Mouse (Mus musculus) intestine, embryonic 14.5 days (tissue): ENCODE measurements around the gene Sik1. TPM values are rescaled to one million over a fixed set of nuclear protein-coding genes. Genes with fewer than 3 reads are reported as not detected.

Experiments used
- ATAC-seq: fragments of 200-750 bp; cut with Nextera tagmentation; replicated peaks from 2 replicates; pipeline ENCODE4 v1.8.0; 2017; ENCODE audit warnings: low read depth, moderate number of reproducible peaks, moderate TSS enrichment, moderate library complexity; ENCODE audit not compliant: low FRiP score, low TSS enrichment
- DNase-seq: peaks from one replicate; pipeline ENCODE4 v3.0.0-alpha.2; 2018; ENCODE audit warnings: low spot score
- H3K27ac ChIP-seq: fragments of 300-500 bp; sonication (generic); 2 replicates; pipeline ENCODE4 v1.5.1; 2014; ENCODE audit warnings: low read depth, mild to moderate bottlenecking, control low read depth
- H3K27me3 ChIP-seq: fragments of 300-500 bp; sonication (generic); replicated peaks from 2 replicates; pipeline ENCODE4 v1.6.1; 2014; ENCODE audit warnings: low read length, control low read depth; ENCODE audit not compliant: control insufficient read depth, insufficient read depth
- H3K36me3 ChIP-seq: fragments of 300-500 bp; sonication (generic); 2 replicates; pipeline ENCODE4 v1.6.1; 2014; ENCODE audit warnings: low read length, control low read depth; ENCODE audit not compliant: control insufficient read depth, insufficient read depth
- H3K4me1 ChIP-seq: fragments of 300-500 bp; sonication (generic); replicated peaks from 2 replicates; pipeline ENCODE4 v1.6.1; 2014; ENCODE audit warnings: low read length, control low read depth, mixed read lengths; ENCODE audit not compliant: control insufficient read depth, insufficient read depth
- H3K4me2 ChIP-seq: fragments of 300-500 bp; sonication (generic); 2 replicates; pipeline ENCODE4 v1.6.1; 2014; ENCODE audit warnings: low read length
- H3K4me3 ChIP-seq: fragments of 300-500 bp; sonication (generic); 2 replicates; pipeline ENCODE4 v1.5.1; 2014; ENCODE audit warnings: low read depth, low read length, control low read depth, mixed read lengths
- H3K9ac ChIP-seq: fragments of 300-500 bp; sonication (generic); 2 replicates; pipeline ENCODE4 v1.6.1; 2014; ENCODE audit warnings: mild to moderate bottlenecking, low read length
- H3K9me3 ChIP-seq: fragments of 300-500 bp; sonication (generic); 2 replicates; pipeline ENCODE4 v1.6.1; 2016; ENCODE audit warnings: low read length, control low read depth; ENCODE audit not compliant: control insufficient read depth
- WGBS: fragments of 180-500 bp; shearing (Covaris S2); extraction: QIAGEN DNeasy Blood & Tissue Kit; methylation state at CpG from one replicate; pipeline ENCODE4 v1.1.7; 2014; 5-methylcytosine and 5-hydroxymethylcytosine counted together
- polyA plus RNA-seq: library from polyadenylated mRNA; unstranded; fragments of >200 nt; fragmentation: Nextera tagmentation; extraction: Ambion mirVana; gene quantifications from 2 replicates; pipeline ENCODE4 v1.2.1, GENCODE M21; 2014

Sik1 gene
- polyA plus RNA-seq, 1 experiment from 2014 or later, result 9.2 TPM

DNA sequence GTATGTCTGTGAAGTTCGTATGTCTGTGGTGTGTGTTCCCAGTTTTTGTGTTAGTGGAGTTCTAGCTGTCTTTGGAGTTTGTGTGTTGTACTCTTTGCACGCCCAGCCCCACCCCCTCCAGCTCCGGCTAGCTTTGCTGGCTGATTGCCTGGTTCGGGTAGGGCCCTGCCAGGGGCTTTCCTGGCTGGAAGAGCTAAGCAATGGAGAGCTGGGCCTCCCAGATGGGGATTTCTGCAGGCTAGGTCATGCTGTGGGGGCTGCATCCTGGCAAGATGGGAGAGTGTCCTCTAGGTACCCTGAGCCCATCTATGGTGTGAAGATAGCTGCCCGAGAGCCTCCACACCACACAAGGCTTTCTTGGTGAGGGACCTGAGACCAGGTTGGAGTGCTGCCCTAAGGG is 28.4 kb downstream of the Sik1 start:
- Histone ChIP-seq H3K27ac (peak overlapping the region; percentile 82), H3K4me1 (peaks cover 13% of the 10 kb centered on the region), H3K9ac (no peak overlapping the region), H3K4me3 (no peak overlapping the region), H3K4me2 (no peak overlapping the region; the same call in 1 of the 2 replicates), H3K36me3 (no peaks in the 10 kb centered on the region), H3K9me3 (no peaks in the 10 kb centered on the region), H3K27me3 (no peaks in the 10 kb centered on the region)
- DNase-seq, result peak; percentile 80
- ATAC-seq, result peak; percentile 28; the same call in 1 of the 2 replicates
- 38% methylated on average over 5 of the region's 5 CpGs for WGBS

GRCm38 (mm10) chr17:31826669-31827068 is 28.9 kb downstream of the Sik1 start:
- Histone ChIP-seq H3K9ac (no peak overlapping the region), H3K27ac (peak overlapping the region; percentile 82), H3K36me3 (no peaks in the 10 kb centered on the region), H3K9me3 (no peaks in the 10 kb centered on the region), H3K27me3 (no peaks in the 10 kb centered on the region), H3K4me1 (peaks cover 13% of the 10 kb centered on the region), H3K4me2 (no peak overlapping the region), H3K4me3 (no peak overlapping the region)
- no peak for ATAC-seq
- 40% methylated on average over 6 of the region's 6 CpGs for WGBS
- no peak for DNase-seq

DNA sequence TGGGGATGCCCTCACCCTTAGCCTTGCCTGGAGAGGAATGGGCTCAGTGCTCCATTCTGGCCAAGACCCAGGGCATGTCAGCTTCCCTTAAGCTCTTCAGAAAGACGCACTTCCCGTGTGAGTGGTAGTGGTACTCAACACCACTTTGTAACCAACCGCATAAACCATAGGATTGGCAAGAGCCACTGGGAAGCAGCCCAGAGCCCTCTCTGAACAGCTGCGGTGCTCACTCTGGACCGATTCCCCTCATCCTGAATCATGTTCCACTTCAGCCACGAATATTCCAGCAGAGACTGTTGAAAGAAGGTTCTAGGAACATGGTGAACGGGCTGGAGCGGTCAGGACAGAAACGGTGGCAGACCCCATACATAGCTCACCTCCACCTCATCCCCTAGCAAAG is 29.9 kb downstream of the Sik1 start:
- no peaks in the 10 kb centered on the region for H3K36me3 ChIP-seq
- no peak overlapping the region for H3K9ac ChIP-seq
- no peak overlapping the region for H3K4me3 ChIP-seq
- H3K27ac ChIP-seq, result no peak overlapping the region
- no peaks in the 10 kb centered on the region for H3K27me3 ChIP-seq
- H3K4me2 ChIP-seq, result no peak overlapping the region
- ATAC-seq (no peak), DNase-seq (no peak)
- H3K9me3 ChIP-seq, result no peaks in the 10 kb centered on the region
- 86% methylated on average over 9 of the region's 9 CpGs for WGBS
- H3K4me1 ChIP-seq, result peaks cover 19% of the 10 kb centered on the region

DNA sequence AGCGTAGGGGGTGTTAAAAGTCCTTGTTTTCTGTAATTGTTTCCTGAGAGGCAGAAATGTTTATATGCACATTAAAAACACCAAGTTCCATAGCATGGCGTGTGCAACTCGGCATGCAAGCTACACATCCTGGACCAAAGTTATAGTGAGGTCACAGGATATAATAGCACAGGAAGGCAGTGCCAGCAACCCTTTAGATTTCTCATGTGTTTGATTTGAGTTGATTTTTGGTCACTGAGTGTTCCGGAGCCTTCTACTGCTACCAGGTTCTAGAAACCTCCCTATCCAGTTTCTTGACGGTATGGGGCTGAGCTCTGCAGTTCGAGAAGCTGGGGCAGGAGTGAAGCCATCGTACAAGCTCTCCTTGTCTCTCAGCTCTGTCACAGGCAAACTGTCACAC is 30.8 kb downstream of the Sik1 start:
- WGBS, result 82% methylated on average over 7 of the region's 7 CpGs
- Histone ChIP-seq H3K9ac (no peak overlapping the region), H3K4me1 (peaks cover 25% of the 10 kb centered on the region), H3K27ac (no peak overlapping the region), H3K4me3 (no peak overlapping the region), H3K36me3 (no peaks in the 10 kb centered on the region), H3K4me2 (no peak overlapping the region), H3K27me3 (no peaks in the 10 kb centered on the region), H3K9me3 (no peaks in the 10 kb centered on the region)
- ATAC-seq (no peak), DNase-seq (no peak)

GRCm38 (mm10) chr17:31821136-31821933 is 34.3 kb downstream of the Sik1 start:
- H3K9me3 ChIP-seq, result no peaks in the 10 kb centered on the region
- H3K9ac ChIP-seq, result no peak overlapping the region
- H3K4me2 ChIP-seq, result no peak overlapping the region
- no peak overlapping the region for H3K27ac ChIP-seq
- H3K36me3 ChIP-seq, result no peaks in the 10 kb centered on the region
- no peak for ATAC-seq
- no peak overlapping the region for H3K4me3 ChIP-seq
- DNase-seq, result no peak
- 26% methylated on average over 13 of the region's 13 CpGs for WGBS
- H3K27me3 ChIP-seq, result no peaks in the 10 kb centered on the region
- H3K4me1 ChIP-seq, result peaks cover 12% of the 10 kb centered on the region

- 35% methylated on average over 4 of the region's 4 CpGs for WGBS
- Histone ChIP-seq H3K4me3 (no peak overlapping the region), H3K9ac (no peak overlapping the region), H3K4me1 (peaks cover 11% of the 10 kb centered on the region), H3K27me3 (no peaks in the 10 kb centered on the region), H3K4me2 (no peak overlapping the region), H3K36me3 (no peaks in the 10 kb centered on the region), H3K9me3 (no peaks in the 10 kb centered on the region), H3K27ac (no peak overlapping the region)
- ATAC-seq (no peak), DNase-seq (no peak)
These were observed 35.3 kb downstream of the Sik1 start for GRCm38 (mm10) chr17:31820099-31820846.

DNA sequence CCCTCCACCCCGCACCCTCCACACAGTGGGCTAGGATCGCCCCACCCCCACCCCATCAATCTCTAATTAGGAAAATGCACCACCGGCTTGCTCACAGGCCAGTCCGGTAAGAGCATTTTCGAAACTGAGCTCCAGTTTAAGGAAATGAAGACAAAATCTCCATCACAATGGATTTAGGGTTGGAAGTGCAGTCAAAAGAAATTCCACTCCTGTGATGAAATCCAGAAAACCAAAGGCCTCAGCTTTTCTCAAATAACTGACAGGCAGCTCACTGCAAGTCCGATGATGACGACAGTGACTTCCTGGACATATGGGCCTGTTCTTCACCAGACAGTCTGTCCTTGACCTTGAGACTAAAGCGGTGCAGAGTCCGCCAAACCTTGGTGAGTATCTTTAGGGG is 36.2 kb downstream of the Sik1 start:
- no peaks in the 10 kb centered on the region for H3K36me3 ChIP-seq
- peaks cover 11% of the 10 kb centered on the region for H3K4me1 ChIP-seq
- no peaks in the 10 kb centered on the region for H3K9me3 ChIP-seq
- no peaks in the 10 kb centered on the region for H3K27me3 ChIP-seq
- H3K4me2 ChIP-seq, result no peak overlapping the region
- DNase-seq (no peak), ATAC-seq (no peak)
- 70% methylated on average over 9 of the region's 9 CpGs for WGBS
- no peak overlapping the region for H3K9ac ChIP-seq
- no peak overlapping the region for H3K27ac ChIP-seq
- no peak overlapping the region for H3K4me3 ChIP-seq

DNA sequence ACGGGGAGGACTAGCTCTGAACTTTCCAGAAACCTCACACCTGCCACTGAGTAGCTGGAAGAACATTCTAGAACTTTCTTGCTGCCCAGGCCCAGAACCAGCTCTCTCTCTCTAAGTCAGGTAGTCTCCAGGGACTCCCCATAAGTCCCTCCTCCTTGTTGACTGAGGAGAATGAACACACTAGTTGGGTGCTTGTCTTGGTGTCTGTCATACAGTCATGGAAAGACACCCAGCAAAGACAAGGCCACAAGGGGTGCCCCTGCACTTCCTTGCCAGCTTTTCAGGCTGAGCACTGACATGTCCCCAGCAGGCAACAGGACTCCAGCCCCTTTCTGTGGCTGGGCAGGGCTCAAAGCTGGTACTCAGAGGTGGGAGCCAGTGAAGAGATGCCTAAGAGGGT is 37.8 kb downstream of the Sik1 start:
- no peak for DNase-seq
- Histone ChIP-seq H3K27ac (no peak overlapping the region), H3K27me3 (no peaks in the 10 kb centered on the region), H3K9ac (no peak overlapping the region), H3K4me3 (no peak overlapping the region), H3K36me3 (no peaks in the 10 kb centered on the region), H3K9me3 (no peaks in the 10 kb centered on the region), H3K4me1 (peaks cover 11% of the 10 kb centered on the region), H3K4me2 (no peak overlapping the region)
- no peak for ATAC-seq
- WGBS, result 89% methylated on average over 1 of the region's 1 CpGs
